Mouse (Mus musculus): ENCODE results near the gene Adamts13. TPM values are rescaled to one million over a fixed set of nuclear protein-coding genes. Genes with fewer than 3 reads are reported as not detected.

The Adamts13 gene
- total RNA-seq, 1 experiment = not detected

- H3K4me1 ChIP-seq (ENCODE audit: control insufficient read depth in 2 of 2, insufficient read depth in 2 of 2, low read length in 2 of 2, poor library complexity in 1 of 2) = peaks cover 0 to 2% of the 10 kb centered on the region in 2 experiments; a peak in 1 of 4 replicates
- no peak overlapping the region for H3K9ac ChIP-seq (ENCODE audit: insufficient read depth, low read depth, low read length, poor library complexity, severe bottlenecking)
- peak; percentile 81; the same call in 1 of the 2 replicates for TF ChIP-seq ZC3H11A (IDR thresholded peaks at IDR 0.05; ENCODE audit: borderline replicate concordance, low read depth, low read length)
- TF ChIP-seq HCFC1 (IDR thresholded peaks at IDR 0.05; ENCODE audit: borderline replicate concordance, insufficient read depth, low read length) = no peak
- no peak for TF ChIP-seq MAFK (IDR thresholded peaks at IDR 0.05; ENCODE audit: insufficient read depth, low read depth, low read length)
- peak; percentile 96 for TF ChIP-seq ZNF384 (IDR thresholded peaks at IDR 0.05; ENCODE audit: low read depth, low read length)
- DNase-seq (ENCODE audit: low read depth, low spot score) = peak; percentile 65
- H3K9me3 ChIP-seq (ENCODE audit: control insufficient read depth, insufficient read depth, low read depth, low read length) = no peaks in the 10 kb centered on the region
- in situ Hi-C loops (cut with MboI; ENCODE audit: low sequenced_read_pairs in 2 of 2, unreplicated experiment in 2 of 2) = no loop called here
- H3K4me3 ChIP-seq (ENCODE audit: insufficient read depth in 1 of 2, low read depth in 1 of 2, low read length in 2 of 2, poor library complexity in 1 of 2, severe bottlenecking in 1 of 2) = no peak overlapping the region
- H3K27ac ChIP-seq (ENCODE audit: insufficient read depth, low read depth, low read length, poor library complexity, severe bottlenecking) = no peak overlapping the region
- H3K36me3 ChIP-seq (ENCODE audit: control insufficient read depth, insufficient read depth, low read length, poor library complexity, severe bottlenecking) = no peaks in the 10 kb centered on the region
Observed at GRCm38 (mm10) chr2:27038596-27038995, 65.4 kb downstream of the Adamts13 start.

- Histone ChIP-seq H3K9me3 (ENCODE audit: control insufficient read depth, insufficient read depth, low read depth, low read length) (no peaks in the 10 kb centered on the region), H3K4me3 (ENCODE audit: insufficient read depth in 1 of 2, low read depth in 1 of 2, low read length in 2 of 2, poor library complexity in 1 of 2, severe bottlenecking in 1 of 2) (no peak overlapping the region), H3K4me1 (ENCODE audit: control insufficient read depth in 2 of 2, insufficient read depth in 2 of 2, low read length in 2 of 2, poor library complexity in 1 of 2) (peaks cover 0 to 2% of the 10 kb centered on the region in 2 experiments; a peak in 1 of 4 replicates), H3K27ac (ENCODE audit: insufficient read depth, low read depth, low read length, poor library complexity, severe bottlenecking) (no peak overlapping the region), H3K36me3 (ENCODE audit: control insufficient read depth, insufficient read depth, low read length, poor library complexity, severe bottlenecking) (no peaks in the 10 kb centered on the region), H3K9ac (ENCODE audit: insufficient read depth, low read depth, low read length, poor library complexity, severe bottlenecking) (no peak overlapping the region)
- DNase-seq (ENCODE audit: low read depth, low spot score) = peak; percentile 54
- no peak for TF ChIP-seq MAFK (IDR thresholded peaks at IDR 0.05; ENCODE audit: insufficient read depth, low read depth, low read length)
- no peak for TF ChIP-seq CHD2 (IDR thresholded peaks at IDR 0.05; ENCODE audit: low read depth, low read length)
- no peak for TF ChIP-seq ZNF384 (IDR thresholded peaks at IDR 0.05; ENCODE audit: low read depth, low read length)
- no peak for TF ChIP-seq ZC3H11A (IDR thresholded peaks at IDR 0.05; ENCODE audit: borderline replicate concordance, low read depth, low read length)
- no peak for TF ChIP-seq HCFC1 (IDR thresholded peaks at IDR 0.05; ENCODE audit: borderline replicate concordance, insufficient read depth, low read length)
- in situ Hi-C loops (cut with MboI; ENCODE audit: low sequenced_read_pairs in 2 of 2, unreplicated experiment in 2 of 2) = no loop called here
Observed at GRCm38 (mm10) chr2:27039286-27039685, 66.1 kb downstream of the Adamts13 start.

- no peak for TF ChIP-seq CHD2 (IDR thresholded peaks at IDR 0.05; ENCODE audit: low read depth, low read length)
- no peak for TF ChIP-seq HCFC1 (IDR thresholded peaks at IDR 0.05; ENCODE audit: borderline replicate concordance, insufficient read depth, low read length)
- TF ChIP-seq MAFK (IDR thresholded peaks at IDR 0.05; ENCODE audit: insufficient read depth, low read depth, low read length) = no peak
- TF ChIP-seq ZC3H11A (IDR thresholded peaks at IDR 0.05; ENCODE audit: borderline replicate concordance, low read depth, low read length) = no peak
- H3K9me3 ChIP-seq (ENCODE audit: control insufficient read depth, insufficient read depth, low read depth, low read length) = no peaks in the 10 kb centered on the region
- H3K9ac ChIP-seq (ENCODE audit: insufficient read depth, low read depth, low read length, poor library complexity, severe bottlenecking) = no peak overlapping the region
- no peak overlapping the region for H3K4me3 ChIP-seq (ENCODE audit: insufficient read depth in 1 of 2, low read depth in 1 of 2, low read length in 2 of 2, poor library complexity in 1 of 2, severe bottlenecking in 1 of 2)
- H3K4me1 ChIP-seq (ENCODE audit: control insufficient read depth in 2 of 2, insufficient read depth in 2 of 2, low read length in 2 of 2, poor library complexity in 1 of 2) = 0 out of 4 replicates have a peak, but pooled peaks cover 0 to under 1% of the 10 kb centered on the region in 2 experiments
- in situ Hi-C loops (cut with MboI; ENCODE audit: low sequenced_read_pairs in 2 of 2, unreplicated experiment in 2 of 2) = loop anchor here (10.0 kb wide), 1 partner anchor 193 kb away; no protein-coding TSS in a partner anchor
- no peak for DNase-seq (ENCODE audit: low read depth, low spot score)
- no peak overlapping the region for H3K27ac ChIP-seq (ENCODE audit: insufficient read depth, low read depth, low read length, poor library complexity, severe bottlenecking)
- no peaks in the 10 kb centered on the region for H3K36me3 ChIP-seq (ENCODE audit: control insufficient read depth, insufficient read depth, low read length, poor library complexity, severe bottlenecking)
Observed at GRCm38 (mm10) chr2:27042131-27042844, 69.1 kb downstream of the Adamts13 start.

- no peak overlapping the region for H3K4me3 ChIP-seq (ENCODE audit: insufficient read depth in 1 of 2, low read depth in 1 of 2, low read length in 2 of 2, poor library complexity in 1 of 2, severe bottlenecking in 1 of 2)
- in situ Hi-C loops (cut with MboI; ENCODE audit: low sequenced_read_pairs in 2 of 2, unreplicated experiment in 2 of 2) = loop anchor here (10.0 kb wide), 1 partner anchor 191 kb away; no protein-coding TSS in a partner anchor
- no peak overlapping the region for H3K9ac ChIP-seq (ENCODE audit: insufficient read depth, low read depth, low read length, poor library complexity, severe bottlenecking)
- H3K36me3 ChIP-seq (ENCODE audit: control insufficient read depth, insufficient read depth, low read length, poor library complexity, severe bottlenecking) = no peaks in the 10 kb centered on the region
- no peak overlapping the region for H3K27ac ChIP-seq (ENCODE audit: insufficient read depth, low read depth, low read length, poor library complexity, severe bottlenecking)
- H3K9me3 ChIP-seq (ENCODE audit: control insufficient read depth, insufficient read depth, low read depth, low read length) = no peaks in the 10 kb centered on the region
- TF ChIP-seq ZNF384 (IDR thresholded peaks at IDR 0.05; ENCODE audit: low read depth, low read length) (no peak), ZC3H11A (IDR thresholded peaks at IDR 0.05; ENCODE audit: borderline replicate concordance, low read depth, low read length) (peak; percentile 28; the same call in 1 of the 2 replicates)
- peak; percentile 48 for DNase-seq (ENCODE audit: low read depth, low spot score)
- no peaks in the 10 kb centered on the region for H3K4me1 ChIP-seq (ENCODE audit: control insufficient read depth in 2 of 2, insufficient read depth in 2 of 2, low read length in 2 of 2, poor library complexity in 1 of 2)
Observed at GRCm38 (mm10) chr2:27043461-27043860, 70.2 kb downstream of the Adamts13 start.

All from ES-E14 (cell line).